Mouse (Mus musculus) ES-Bruce4 (cell line): ENCODE data around the gene Ccdc73.

Source experiments
- EP300 ChIP-seq: IDR thresholded peaks from 2 replicates; pipeline ENCODE4 v1.6.1; 2011; ENCODE audit warnings: low read depth, low read length; ENCODE audit not compliant: insufficient read depth
- POLR2A ChIP-seq: IDR thresholded peaks from one replicate; pipeline ENCODE4 v1.8.1; 2011; ENCODE audit warnings: low read length; ENCODE audit not compliant: insufficient read depth

DNA sequence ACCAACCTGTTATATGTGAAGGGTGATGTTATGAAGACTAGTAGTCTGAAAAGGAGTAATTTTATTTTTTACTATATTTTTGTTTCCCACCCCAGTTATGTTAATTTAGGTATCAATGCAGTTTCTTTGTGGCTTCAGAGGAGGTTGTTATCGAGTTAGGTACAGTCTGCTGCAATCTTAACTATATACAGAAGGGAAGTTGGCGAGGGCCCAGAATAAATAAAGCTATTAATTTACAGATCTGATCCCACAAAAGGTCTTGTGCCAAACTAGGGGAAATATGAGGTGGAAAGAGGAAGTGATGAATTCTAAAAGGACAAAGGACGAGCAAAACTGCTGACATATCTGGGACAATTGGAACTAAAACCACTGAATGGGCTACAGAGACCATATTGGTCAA lies 128.6 kb downstream of the Ccdc73 start:
- TF ChIP-seq POLR2A (no peak), EP300 (no peak)
